Mouse (Mus musculus) layer of hippocampus, adult 9-11 months (tissue): ENCODE data around the gene Palld.

Experiments
- DNase-seq: peaks from one replicate; pipeline ENCODE4 v3.0.0; 2022

Palld gene

GRCm38 (mm10) chr8:61579831-61580230 lies 322.7 kb downstream of the Palld start:
- no peak for DNase-seq

- DNase-seq = no peak
Measured at GRCm38 (mm10) chr8:61578754-61579153, 323.7 kb downstream of the Palld start.

- DNase-seq = no peak
Measured at GRCm38 (mm10) chr8:61575096-61575653, 327.3 kb downstream of the Palld start.

- no peak for DNase-seq
Measured at GRCm38 (mm10) chr8:61574526-61574925, 328.0 kb downstream of the Palld start.

GRCm38 (mm10) chr8:61573179-61573937 lies 329.1 kb downstream of the Palld start:
- no peak for DNase-seq

- no peak for DNase-seq
Measured at GRCm38 (mm10) chr8:61572697-61573096, 329.8 kb downstream of the Palld start.

GRCm38 (mm10) chr8:61570637-61571036 lies 331.9 kb downstream of the Palld start:
- no peak for DNase-seq

- DNase-seq = peak; percentile 26
Measured at GRCm38 (mm10) chr8:61569721-61570120, 332.8 kb downstream of the Palld start.

GRCm38 (mm10) chr8:61569211-61569610 lies 333.3 kb downstream of the Palld start:
- DNase-seq = no peak

GRCm38 (mm10) chr8:61563378-61563777 lies 339.1 kb downstream of the Palld start:
- DNase-seq = no peak

GRCm38 (mm10) chr8:61562626-61563025 lies 339.9 kb downstream of the Palld start:
- DNase-seq = no peak

- DNase-seq = no peak
Measured at GRCm38 (mm10) chr8:61561220-61561619, 341.3 kb downstream of the Palld start.

- DNase-seq = no peak
Measured at GRCm38 (mm10) chr8:61559979-61560378, 342.5 kb downstream of the Palld start.

GRCm38 (mm10) chr8:61559450-61559849 lies 343.0 kb downstream of the Palld start:
- no peak for DNase-seq

- DNase-seq = no peak
Measured at GRCm38 (mm10) chr8:61558051-61558846, 344.2 kb downstream of the Palld start.

- no peak for DNase-seq
Measured at GRCm38 (mm10) chr8:61557036-61557435, 345.5 kb downstream of the Palld start.

- DNase-seq = no peak
Measured at GRCm38 (mm10) chr8:61556219-61556618, 346.3 kb downstream of the Palld start.

- no peak for DNase-seq
Measured at GRCm38 (mm10) chr8:61555343-61555742, 347.1 kb downstream of the Palld start.

- no peak for DNase-seq
Measured at GRCm38 (mm10) chr8:61552755-61553402, 349.6 kb downstream of the Palld start.

GRCm38 (mm10) chr8:61552221-61552620 lies 350.3 kb downstream of the Palld start:
- no peak for DNase-seq

- DNase-seq = no peak
Measured at GRCm38 (mm10) chr8:61550006-61550748, 352.3 kb downstream of the Palld start.

GRCm38 (mm10) chr8:61549585-61549984 lies 352.9 kb downstream of the Palld start:
- DNase-seq = no peak
